Mouse (Mus musculus) kidney, adult 9 months (tissue): ENCODE measurements at regions not wholly inside any gene's neighbourhood (a gene's known extent, or its start where the extent isn't known, plus 50 kb on each side); places are given as distances from the start of the nearest gene placed in this dataset.

Experiments
- DNase-seq: peaks from one replicate; pipeline ENCODE4 v3.0.0; 2022

GRCm38 (mm10) chr6:31168730-31169129 is 209.9 kb upstream of the Klf14 start:
- DNase-seq, result no peak

GRCm38 (mm10) chr6:31169343-31169742 is 210.5 kb upstream of the Klf14 start:
- no peak for DNase-seq

GRCm38 (mm10) chr6:31169868-31170600 is 211.2 kb upstream of the Klf14 start:
- no peak for DNase-seq

GRCm38 (mm10) chr6:31171831-31172569 is 213.1 kb upstream of the Klf14 start:
- DNase-seq, result no peak

GRCm38 (mm10) chr6:31175769-31176168 is 216.9 kb upstream of the Klf14 start:
- no peak for DNase-seq

GRCm38 (mm10) chr6:31176368-31176767 is 217.5 kb upstream of the Klf14 start:
- DNase-seq, result no peak

- no peak for DNase-seq
Observed at GRCm38 (mm10) chr6:31176831-31177230, 218.0 kb upstream of the Klf14 start.

GRCm38 (mm10) chr6:31178201-31178880 is 219.5 kb upstream of the Klf14 start:
- DNase-seq, result no peak

GRCm38 (mm10) chr6:31182284-31182683 is 216.3 kb upstream of the Mkln1 start:
- no peak for DNase-seq

GRCm38 (mm10) chr6:31183127-31183526 is 215.4 kb upstream of the Mkln1 start:
- no peak for DNase-seq

GRCm38 (mm10) chr6:31184554-31184953 is 214.0 kb upstream of the Mkln1 start:
- DNase-seq, result peak; percentile 59

- no peak for DNase-seq
Observed at GRCm38 (mm10) chr6:31185151-31185550, 213.4 kb upstream of the Mkln1 start.

- DNase-seq, result no peak
Observed at GRCm38 (mm10) chr6:31188066-31188465, 210.5 kb upstream of the Mkln1 start.

- DNase-seq, result no peak
Observed at GRCm38 (mm10) chr6:31189060-31189459, 209.5 kb upstream of the Mkln1 start.

- no peak for DNase-seq
Observed at GRCm38 (mm10) chr6:31190070-31190469, 208.5 kb upstream of the Mkln1 start.

- DNase-seq, result no peak
Observed at GRCm38 (mm10) chr6:31190628-31191373, 207.7 kb upstream of the Mkln1 start.

GRCm38 (mm10) chr6:31191577-31191976 is 207.0 kb upstream of the Mkln1 start:
- no peak for DNase-seq

- DNase-seq, result no peak
Observed at GRCm38 (mm10) chr6:31192197-31192596, 206.3 kb upstream of the Mkln1 start.

- no peak for DNase-seq
Observed at GRCm38 (mm10) chr6:31193202-31193601, 205.3 kb upstream of the Mkln1 start.

- DNase-seq, result no peak
Observed at GRCm38 (mm10) chr6:31197631-31198338, 200.8 kb upstream of the Mkln1 start.

GRCm38 (mm10) chr6:31198340-31198739 is 200.2 kb upstream of the Mkln1 start:
- DNase-seq, result no peak

- DNase-seq, result no peak
Observed at GRCm38 (mm10) chr6:31200705-31201104, 197.8 kb upstream of the Mkln1 start.
